Mouse (Mus musculus): ENCODE data around the gene Il17d.

- TF ChIP-seq POLR2A (IDR thresholded peaks at IDR 0.05; ENCODE audit: borderline replicate concordance, insufficient read depth, low read length) (no peak), CTCF (IDR thresholded peaks at IDR 0.05; ENCODE audit: borderline replicate concordance, insufficient read depth, low read depth, low read length) (no peak)
Observed at GRCm38 (mm10) chr14:57542231-57542630, 17.7 kb downstream of the Il17d start.
